Mouse (Mus musculus): ENCODE measurements at regions not wholly inside any gene's neighbourhood (a gene's known extent, or its start where the extent isn't known, plus 50 kb on each side); places are given as distances from the start of the nearest gene placed in this dataset.

GRCm38 (mm10) chr3:44646600-44646999 lies 731.6 kb upstream of the Pcdh10 start:
- DNase-seq (ENCODE audit: low spot score in 2 of 2), result peak in 1 of 2 experiments; percentile 4

DNA sequence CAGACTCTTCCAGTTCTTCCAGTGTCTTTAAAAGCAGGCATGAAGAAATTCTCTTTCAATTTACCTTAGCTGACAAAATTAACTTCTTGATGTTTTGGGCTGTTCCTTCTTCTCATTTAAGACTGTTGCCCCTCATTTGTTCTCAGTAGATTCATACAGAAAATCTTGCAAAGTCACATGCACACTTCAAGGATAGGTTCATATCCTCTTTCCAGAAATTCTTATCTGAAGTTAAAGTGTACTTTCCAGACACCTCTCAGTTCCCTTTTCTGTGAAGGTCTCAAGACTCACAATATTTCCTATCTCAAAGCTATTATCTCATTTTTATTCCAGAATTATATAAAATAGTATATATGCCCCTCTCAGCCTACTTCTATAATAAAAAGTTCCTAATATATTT lies 681.8 kb upstream of the Pcdh10 start:
- DNase-seq (ENCODE audit: low spot score in 2 of 2), result no peak

- DNase-seq (ENCODE audit: low spot score in 2 of 2), result no peak
Observed at GRCm38 (mm10) chr3:44697000-44697681, 681.1 kb upstream of the Pcdh10 start.

DNA sequence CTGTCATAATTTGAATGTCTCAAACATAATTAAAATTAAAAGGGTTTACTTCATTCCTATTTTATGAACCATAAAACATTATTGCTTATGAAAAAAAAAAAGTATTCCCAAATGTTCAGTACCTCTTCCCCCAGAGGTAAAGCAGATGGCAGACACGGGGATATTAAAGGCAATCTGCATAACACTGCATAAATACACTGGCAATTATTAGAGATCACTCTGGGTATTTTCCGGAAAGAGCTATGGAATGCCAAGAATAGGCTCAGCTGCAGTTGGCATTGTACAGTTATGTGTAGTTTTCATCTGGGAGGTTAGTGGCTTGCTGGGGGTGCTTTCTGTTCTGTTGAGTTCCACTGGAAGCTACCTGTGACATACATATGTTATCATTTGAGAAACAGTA lies 677.1 kb upstream of the Pcdh10 start:
- no peak for DNase-seq (ENCODE audit: low spot score in 2 of 2)

- DNase-seq (ENCODE audit: low spot score in 2 of 2), result no peak
Observed at GRCm38 (mm10) chr3:44705666-44706065, 672.5 kb upstream of the Pcdh10 start.

DNA sequence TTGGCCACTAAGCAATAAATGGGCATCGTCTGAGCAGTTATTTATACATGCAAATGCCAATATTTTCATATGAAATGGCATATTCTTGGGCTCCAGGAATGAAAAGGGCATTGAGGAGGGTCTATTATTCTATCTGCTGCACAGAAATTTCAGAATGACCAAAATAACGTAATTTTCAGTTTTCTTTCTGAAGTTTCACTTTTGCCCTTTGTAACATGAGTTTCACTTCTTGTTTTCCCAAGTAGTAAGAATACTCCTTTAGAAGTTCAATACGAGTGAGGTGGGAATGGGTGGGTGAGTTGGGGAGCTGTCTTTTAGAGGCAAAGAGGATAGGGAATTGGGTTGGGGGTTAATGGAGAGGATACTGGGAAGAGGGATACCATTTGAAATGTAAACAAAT lies 662.7 kb upstream of the Pcdh10 start:
- DNase-seq (ENCODE audit: low spot score in 2 of 2), result no peak
